Mouse (Mus musculus): ENCODE data around the gene Cebpe.

GRCm38 (mm10) chr14:54715402-54715801, 3.4 kb upstream of the Cebpe start:
- TF ChIP-seq CTCF (IDR thresholded peaks at IDR 0.05) = no peak
- no peak for TF ChIP-seq POLR2A (IDR thresholded peaks at IDR 0.05; ENCODE audit: insufficient read depth, low read depth, low read length)

Measured in heart, adult 2 months (tissue).